Mouse (Mus musculus) kidney, adult 2 months (tissue): ENCODE measurements at regions not wholly inside any gene's neighbourhood (a gene's known extent, or its start where the extent isn't known, plus 50 kb on each side); places are given as distances from the start of the nearest gene placed in this dataset.
A peak's percentile ranks its signal among the peaks of the same experiment; 100 is the strongest.

Experiments used
- DNase-seq: peaks from one replicate; pipeline ENCODE4 v3.0.0; 2021
- H3K27ac ChIP-seq: fragments of 200-500 bp; 2 replicates; pipeline ENCODE4 v1.5.1; 2012; ENCODE audit warnings: low read depth, low read length, control low read depth, inconsistent platforms; ENCODE audit not compliant: insufficient read depth
- H3K27me3 ChIP-seq: fragments of 200-500 bp; replicated peaks from 2 replicates; pipeline ENCODE4 v1.6.1; 2012; ENCODE audit warnings: mild to moderate bottlenecking, moderate library complexity, low read length, inconsistent platforms; ENCODE audit not compliant: control insufficient read depth, insufficient read depth
- H3K36me3 ChIP-seq: fragments of 200-500 bp; 2 replicates; pipeline ENCODE4 v1.6.1; 2012; ENCODE audit warnings: mild to moderate bottlenecking, moderate library complexity, low read length, inconsistent platforms; ENCODE audit not compliant: control insufficient read depth, insufficient read depth
- H3K4me1 ChIP-seq: fragments of 200-500 bp; 2 replicates; pipeline ENCODE4 v1.6.1; 2011; ENCODE audit warnings: low read length; ENCODE audit not compliant: control insufficient read depth, insufficient read depth
- H3K4me3 ChIP-seq: fragments of 200-500 bp; 2 replicates; pipeline ENCODE4 v1.5.1; 2011; ENCODE audit warnings: mild to moderate bottlenecking, low read depth, low read length, control low read depth; ENCODE audit not compliant: insufficient read depth
- CTCF ChIP-seq: fragments of 200-500 bp; conservative IDR thresholded peaks from 2 replicates; pipeline ENCODE4 v1.5.1; 2011; ENCODE audit warnings: low read depth, mild to moderate bottlenecking, control low read depth, low read length, moderate library complexity, mixed read lengths; ENCODE audit not compliant: insufficient read depth, insufficient read length
- POLR2A ChIP-seq: fragments of 200-500 bp; IDR thresholded peaks from one replicate; pipeline ENCODE4 v1.6.1; 2011; ENCODE audit warnings: low read depth, low read length, control low read depth
- WGBS: fragments of 180-500 bp; shearing (Covaris S2); methylation state at CpG from one replicate; pipeline ENCODE4 v1.1.7; 2018; 5-methylcytosine and 5-hydroxymethylcytosine counted together

DNA sequence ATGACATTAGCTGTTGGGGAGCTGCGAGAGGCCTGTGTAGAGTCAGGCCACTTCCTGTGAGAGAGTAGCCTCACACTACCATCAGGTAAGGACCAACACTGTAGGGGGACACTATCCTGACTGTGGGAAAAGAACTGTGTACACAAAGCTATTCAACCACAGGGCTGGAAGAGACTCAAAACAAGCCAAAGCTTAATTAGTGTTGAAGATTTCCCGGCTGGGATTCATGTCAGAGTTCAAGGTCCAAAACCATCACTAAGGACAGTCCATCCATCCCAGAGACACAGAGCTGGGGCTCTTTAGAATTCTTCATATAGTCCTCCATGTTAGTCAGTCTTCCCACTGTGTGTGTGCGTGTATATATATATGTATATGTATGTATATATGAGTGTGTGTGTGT, 221.5 kb downstream of the Sox4 start:
- no peak for TF ChIP-seq POLR2A
- TF ChIP-seq CTCF: no peak
- no peaks in the 10 kb centered on the region for H3K27me3 ChIP-seq
- DNase-seq: peak; percentile 77
- no peak overlapping the region for H3K4me3 ChIP-seq
- WGBS: 67% methylated on average over 3 of the region's 3 CpGs
- no peaks in the 10 kb centered on the region for H3K36me3 ChIP-seq
- 0 out of 2 replicates have a peak overlapping the region, but pooled peaks have one; percentile 6 for H3K27ac ChIP-seq
- peaks cover 6% of the 10 kb centered on the region for H3K4me1 ChIP-seq

DNA sequence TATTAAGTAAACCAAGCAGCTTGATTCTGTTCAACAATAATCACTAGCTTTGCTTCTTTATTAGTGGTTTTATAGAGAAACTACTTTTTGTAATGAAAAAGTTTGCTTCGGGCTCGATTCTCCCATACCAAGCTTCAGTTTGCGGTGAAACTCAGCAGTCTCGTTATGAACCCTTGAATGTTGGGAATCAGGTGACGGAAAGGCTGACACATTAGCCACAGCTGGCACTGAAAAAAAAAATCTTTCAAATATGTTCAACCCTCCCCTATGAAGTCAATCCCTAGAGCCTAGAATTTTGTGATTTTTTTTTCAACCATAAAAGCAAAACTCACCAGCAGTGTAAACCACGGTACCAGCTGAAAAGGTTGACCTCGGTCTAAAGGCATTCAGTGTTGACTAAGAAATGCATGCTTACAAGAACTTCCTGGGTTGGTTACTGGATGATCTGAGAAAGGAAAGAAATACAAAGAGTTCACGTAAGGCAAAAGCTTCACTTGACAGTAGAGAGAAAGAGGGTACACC, 223.4 kb downstream of the Sox4 start:
- Histone ChIP-seq H3K36me3 (no peaks in the 10 kb centered on the region), H3K27ac (no peak overlapping the region), H3K4me3 (no peak overlapping the region), H3K27me3 (no peaks in the 10 kb centered on the region), H3K4me1 (peaks cover 6% of the 10 kb centered on the region)
- no peak for DNase-seq
- TF ChIP-seq CTCF (no peak), POLR2A (no peak)
- WGBS: 92% methylated on average over 8 of the region's 8 CpGs

DNA sequence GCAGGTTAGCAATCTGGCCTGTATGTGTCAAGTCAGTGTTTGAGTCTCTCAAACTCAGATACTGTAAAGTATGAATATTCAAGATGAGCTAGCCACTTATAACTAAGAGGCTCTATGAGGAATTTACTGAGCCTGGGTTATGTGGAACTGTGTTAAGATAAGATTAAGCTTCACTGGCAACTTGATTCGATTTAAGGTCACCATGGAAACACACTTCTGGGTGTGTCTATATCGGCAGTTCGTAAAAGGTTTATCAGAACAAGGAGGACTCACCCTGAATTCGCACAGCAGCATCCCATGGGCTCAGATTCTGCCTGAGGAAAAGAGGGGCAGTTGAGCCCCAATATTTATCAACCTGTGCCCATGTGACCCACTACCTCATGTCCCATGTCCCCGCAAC, 224.7 kb downstream of the Sox4 start:
- H3K27me3 ChIP-seq: no peaks in the 10 kb centered on the region
- H3K4me3 ChIP-seq: no peak overlapping the region
- H3K4me1 ChIP-seq: peaks cover 6% of the 10 kb centered on the region
- WGBS: 94% methylated on average over 5 of the region's 5 CpGs
- H3K36me3 ChIP-seq: no peaks in the 10 kb centered on the region
- no peak for TF ChIP-seq CTCF
- no peak for TF ChIP-seq POLR2A
- no peak overlapping the region for H3K27ac ChIP-seq
- DNase-seq: no peak

DNA sequence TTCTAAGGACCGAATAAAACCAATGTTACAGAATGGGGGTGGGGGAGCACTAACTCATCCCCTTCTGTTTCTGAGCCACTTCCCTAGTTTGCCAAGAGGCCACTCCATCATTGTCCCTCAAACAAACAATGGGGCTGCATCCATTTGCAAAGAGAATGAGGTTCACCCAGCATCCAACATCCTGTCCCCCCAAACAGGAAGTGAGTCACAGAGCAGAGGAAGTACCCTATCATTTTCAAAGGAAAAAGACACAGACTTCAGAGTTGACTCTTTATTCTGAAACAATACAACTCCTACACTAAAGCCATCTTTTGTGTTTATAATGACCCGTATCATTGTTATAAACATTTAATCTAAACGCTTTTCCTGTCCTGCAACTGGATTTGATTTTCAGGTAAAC, 229.2 kb downstream of the Sox4 start:
- Histone ChIP-seq H3K4me3 (no peak overlapping the region), H3K27me3 (no peaks in the 10 kb centered on the region), H3K4me1 (peaks cover 4% of the 10 kb centered on the region; the same call in 1 of the 2 replicates), H3K36me3 (no peaks in the 10 kb centered on the region), H3K27ac (no peak overlapping the region)
- TF ChIP-seq POLR2A (no peak), CTCF (no peak)
- DNase-seq: peak; percentile 75
- 73% methylated on average over 3 of the region's 3 CpGs for WGBS

DNA sequence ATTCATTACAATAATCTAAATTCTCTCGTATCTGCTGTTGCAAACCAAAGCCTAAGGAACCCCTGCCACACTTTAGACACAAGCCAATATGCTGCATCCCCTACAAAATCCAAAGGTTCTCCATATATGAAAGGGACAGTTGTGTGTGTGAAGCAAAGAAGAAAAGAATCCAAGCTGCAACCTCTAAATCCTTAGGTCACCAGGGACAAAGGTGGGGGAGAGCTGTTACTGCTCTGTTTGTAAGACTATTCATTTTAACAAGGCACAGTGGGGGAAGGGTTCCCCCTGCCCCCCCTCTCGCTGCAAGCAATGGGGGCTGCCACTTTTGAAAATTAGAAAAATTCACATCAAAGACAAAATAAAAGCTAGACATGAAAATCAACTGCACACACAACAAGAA, 231.4 kb downstream of the Sox4 start:
- TF ChIP-seq POLR2A (no peak), CTCF (no peak)

DNA sequence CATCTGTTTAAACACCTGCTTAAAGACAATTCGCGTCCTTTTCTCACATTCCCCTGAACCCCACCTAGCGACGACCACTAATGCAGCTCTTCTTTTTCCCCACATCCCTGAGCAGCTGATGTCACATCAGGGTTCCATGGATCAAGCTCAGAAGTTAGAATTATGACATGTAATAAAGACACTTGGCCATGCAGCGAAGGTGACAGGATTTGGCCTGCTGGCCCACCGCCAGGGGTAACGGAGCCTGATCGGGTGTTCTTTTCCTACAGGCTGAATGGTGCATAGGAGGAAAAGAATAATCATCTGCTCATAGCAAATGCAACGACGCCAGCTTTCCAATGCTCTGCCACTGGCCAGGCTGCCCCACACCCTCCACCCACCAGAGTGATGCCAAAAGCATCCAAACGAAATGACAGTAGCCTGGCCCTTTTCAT, 231.9 kb downstream of the Sox4 start:
- peaks cover 4% of the 10 kb centered on the region; the same call in 1 of the 2 replicates for H3K4me1 ChIP-seq
- WGBS: 58% methylated on average over 11 of the region's 11 CpGs
- peak; percentile 33 for DNase-seq
- no peaks in the 10 kb centered on the region for H3K27me3 ChIP-seq
- H3K27ac ChIP-seq: no peak overlapping the region
- TF ChIP-seq POLR2A: no peak
- TF ChIP-seq CTCF: no peak
- H3K4me3 ChIP-seq: no peak overlapping the region
- no peaks in the 10 kb centered on the region for H3K36me3 ChIP-seq

More for the DNA sequence above, 231.4 kb downstream of the Sox4 start:
- no peak overlapping the region for H3K27ac ChIP-seq
- H3K27me3 ChIP-seq: no peaks in the 10 kb centered on the region
- H3K4me3 ChIP-seq: no peak overlapping the region
- DNase-seq: no peak
- H3K36me3 ChIP-seq: no peaks in the 10 kb centered on the region
- 90% methylated on average over 2 of the region's 2 CpGs for WGBS
- peaks cover 4% of the 10 kb centered on the region; the same call in 1 of the 2 replicates for H3K4me1 ChIP-seq

DNA sequence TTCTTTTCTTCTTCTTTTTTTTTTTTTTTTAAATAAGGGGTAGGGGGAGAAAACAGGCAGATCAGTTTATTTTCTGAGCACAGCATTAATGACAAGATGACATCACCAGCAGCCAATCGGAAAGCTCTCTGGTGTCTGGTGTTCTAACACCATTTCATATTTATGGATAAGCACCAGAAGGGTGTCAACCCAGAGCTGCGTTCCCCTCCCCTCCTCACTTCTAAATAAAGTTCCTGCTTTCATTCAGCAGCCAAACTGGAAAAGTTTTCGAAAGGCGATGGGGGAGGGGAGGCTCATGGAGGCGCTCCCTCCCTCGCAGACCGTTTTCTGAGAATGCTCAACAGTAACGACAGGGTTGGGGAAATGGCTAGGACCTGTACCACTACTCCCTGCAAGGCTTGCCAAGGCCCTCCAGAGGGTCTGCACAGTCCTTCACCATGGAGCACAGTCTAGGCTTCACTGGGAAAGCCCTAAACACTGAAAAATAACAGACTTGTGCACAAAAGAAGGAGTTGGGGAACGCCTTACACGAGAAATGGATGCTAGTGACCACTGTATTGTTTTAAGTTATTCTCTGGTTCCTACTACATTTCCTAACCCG, 232.8 kb downstream of the Sox4 start:
- WGBS: 49% methylated on average over 11 of the region's 11 CpGs

More for the DNA sequence above, 232.8 kb downstream of the Sox4 start:
- peaks cover 4% of the 10 kb centered on the region; the same call in 1 of the 2 replicates for H3K4me1 ChIP-seq
- no peaks in the 10 kb centered on the region for H3K36me3 ChIP-seq
- H3K27me3 ChIP-seq: no peaks in the 10 kb centered on the region
- 0 out of 2 replicates have a peak overlapping the region, but pooled peaks have one; percentile 28 for H3K27ac ChIP-seq
- no peak overlapping the region for H3K4me3 ChIP-seq
- TF ChIP-seq CTCF (no peak), POLR2A (no peak)
- no peak for DNase-seq
